Mouse (Mus musculus) kidney, postnatal 0 days (tissue): Measurements from ENCODE around the gene Neurog1. TPM values are rescaled to one million over a fixed set of nuclear protein-coding genes. Genes with fewer than 3 reads are reported as not detected.

Experiments
- ATAC-seq: fragments of 200-750 bp; cut with Nextera tagmentation; replicated peaks from 2 replicates; pipeline ENCODE4 v1.8.0; 2017; ENCODE audit warnings: low read depth, moderate number of reproducible peaks, moderate TSS enrichment, moderate library complexity; ENCODE audit not compliant: low FRiP score
- DNase-seq: peaks from one replicate; pipeline ENCODE4 v3.0.0-alpha.2; 2016; ENCODE audit warnings: low spot score
- H3K27ac ChIP-seq: fragments of 300-500 bp; sonication (generic); 2 replicates; pipeline ENCODE4 v1.5.1; 2014; ENCODE audit warnings: mild to moderate bottlenecking
- H3K27me3 ChIP-seq: fragments of 300-500 bp; sonication (generic); 2 replicates; pipeline ENCODE4 v1.6.1; 2014; ENCODE audit warnings: low read length, mixed read lengths; ENCODE audit not compliant: insufficient read depth
- H3K36me3 ChIP-seq: fragments of 300-500 bp; sonication (generic); 2 replicates; pipeline ENCODE4 v1.6.1; 2014; ENCODE audit warnings: low read length, mixed read lengths; ENCODE audit not compliant: insufficient read depth
- H3K4me1 ChIP-seq: fragments of 300-500 bp; sonication (generic); replicated peaks from 2 replicates; pipeline ENCODE4 v1.6.1; 2014; ENCODE audit warnings: antibody characterized with exemption, low read length, mixed read lengths; ENCODE audit not compliant: insufficient read depth
- H3K4me2 ChIP-seq: fragments of 300-500 bp; sonication (generic); 2 replicates; pipeline ENCODE4 v1.6.1; 2014; ENCODE audit warnings: mild to moderate bottlenecking, low read length, moderate library complexity, mixed read lengths
- H3K4me3 ChIP-seq: fragments of 300-500 bp; sonication (generic); replicated peaks from 2 replicates; pipeline ENCODE4 v1.5.1; 2014; ENCODE audit warnings: low read depth, low read length
- H3K9ac ChIP-seq: fragments of 300-500 bp; sonication (generic); 2 replicates; pipeline ENCODE4 v1.6.1; 2014; ENCODE audit warnings: low read depth, low read length
- H3K9me3 ChIP-seq: fragments of 300-500 bp; sonication (generic); replicated peaks from 2 replicates; pipeline ENCODE4 v1.6.1; 2016; ENCODE audit warnings: low read length, inconsistent platforms, mixed read lengths
- CTCF ChIP-seq: IDR thresholded peaks from 2 replicates; pipeline ENCODE4 v1.5.1; 2016; ENCODE audit warnings: antibody characterized with exemption, low read depth, mild to moderate bottlenecking, moderate library complexity
- WGBS: fragments of 180-500 bp; shearing (Covaris S2); extraction: QIAGEN DNeasy Blood & Tissue Kit; methylation state at CpG from one replicate; pipeline ENCODE4 v1.1.7; 2014; 5-methylcytosine and 5-hydroxymethylcytosine counted together
- polyA plus RNA-seq: library from polyadenylated mRNA; unstranded; fragments of >200 nt; fragmentation: Nextera tagmentation; extraction: Ambion mirVana; gene quantifications from 2 replicates; pipeline ENCODE4 v1.2.1, GENCODE M21; 2015

Gene Neurog1
- polyA plus RNA-seq, 1 experiment from 2014 or later = not detected

DNA sequence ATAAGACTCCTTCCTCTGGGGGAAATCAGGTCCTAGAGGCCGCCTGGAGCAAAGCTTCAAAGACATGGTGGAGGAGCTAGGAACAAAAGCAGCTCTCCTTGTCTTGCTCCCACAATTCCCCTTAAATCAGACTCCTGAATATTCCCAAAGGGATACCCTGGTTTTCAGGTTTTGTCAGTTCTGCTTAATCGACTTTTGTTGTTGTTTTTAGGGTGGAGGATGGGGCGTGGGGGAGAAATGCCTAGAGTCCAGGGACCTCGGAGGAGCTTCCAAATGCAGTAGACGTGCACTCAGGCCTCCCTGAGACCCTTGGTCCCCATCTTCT lies 7.9 kb upstream of the Neurog1 start:
- Histone ChIP-seq H3K36me3 (no peaks in the 10 kb centered on the region), H3K4me1 (no peaks in the 10 kb centered on the region), H3K9me3 (no peaks in the 10 kb centered on the region), H3K4me2 (no peak overlapping the region), H3K4me3 (no peak overlapping the region), H3K9ac (no peak overlapping the region), H3K27me3 (peaks cover 70% of the 10 kb centered on the region), H3K27ac (no peak overlapping the region)
- no peak for TF ChIP-seq CTCF
- ATAC-seq = no peak
- DNase-seq = no peak
- 0% methylated on average over 5 of the region's 5 CpGs for WGBS

DNA sequence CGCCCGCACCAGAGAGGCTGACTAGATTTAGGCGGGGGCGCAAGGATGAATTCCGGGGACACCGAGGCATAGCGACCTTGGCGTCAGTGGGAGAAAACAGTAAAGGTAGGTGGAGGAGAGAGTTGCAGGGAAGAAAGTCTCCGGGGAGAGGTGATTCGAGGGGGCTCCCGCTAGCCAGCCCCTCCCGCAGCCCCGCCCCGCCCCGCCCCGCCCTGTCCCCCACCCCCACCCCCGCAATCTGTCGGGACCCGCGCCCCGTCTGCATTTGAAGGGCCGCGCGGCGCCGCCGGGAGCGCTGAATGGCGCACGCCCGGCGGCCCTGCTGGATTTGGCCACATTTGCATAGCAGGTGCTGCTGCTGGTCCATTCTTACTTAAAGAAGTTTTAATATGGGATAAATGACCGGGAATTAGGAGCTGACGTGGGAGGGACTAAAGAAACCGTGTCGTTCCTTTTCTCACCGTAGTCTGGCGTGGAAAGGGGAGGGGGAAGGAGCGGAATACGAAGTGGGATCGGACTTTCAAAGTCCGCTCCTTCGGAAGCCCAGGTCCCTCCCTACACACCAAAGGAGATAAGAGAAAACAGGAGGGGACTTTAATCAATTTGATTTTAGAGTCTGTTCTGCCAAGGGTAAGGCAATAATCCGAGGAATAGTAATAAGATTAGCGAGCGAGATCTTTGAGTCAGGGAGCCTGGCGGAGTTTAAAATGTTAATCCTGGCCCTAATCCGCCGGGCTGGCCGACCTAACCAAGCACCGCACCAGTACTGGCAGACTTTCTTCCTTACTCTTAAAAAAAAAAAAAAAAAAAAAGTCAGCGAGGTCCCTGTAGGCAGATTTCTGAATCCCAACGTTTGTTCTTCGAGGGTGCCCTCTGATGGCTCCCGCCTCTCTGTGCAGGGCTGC lies 7.3 kb upstream of the Neurog1 start:
- Histone ChIP-seq H3K27me3 (peaks cover 76% of the 10 kb centered on the region), H3K4me1 (no peaks in the 10 kb centered on the region), H3K36me3 (no peaks in the 10 kb centered on the region), H3K9me3 (no peaks in the 10 kb centered on the region), H3K4me2 (peak overlapping the region; percentile 35), H3K9ac (no peak overlapping the region), H3K27ac (no peak overlapping the region), H3K4me3 (peak overlapping the region; percentile 18)
- no peak for DNase-seq
- TF ChIP-seq CTCF = peak; percentile 15; the same call in 1 of the 2 replicates
- ATAC-seq = no peak
- WGBS = under 1% methylated on average over 55 of the region's 55 CpGs

DNA sequence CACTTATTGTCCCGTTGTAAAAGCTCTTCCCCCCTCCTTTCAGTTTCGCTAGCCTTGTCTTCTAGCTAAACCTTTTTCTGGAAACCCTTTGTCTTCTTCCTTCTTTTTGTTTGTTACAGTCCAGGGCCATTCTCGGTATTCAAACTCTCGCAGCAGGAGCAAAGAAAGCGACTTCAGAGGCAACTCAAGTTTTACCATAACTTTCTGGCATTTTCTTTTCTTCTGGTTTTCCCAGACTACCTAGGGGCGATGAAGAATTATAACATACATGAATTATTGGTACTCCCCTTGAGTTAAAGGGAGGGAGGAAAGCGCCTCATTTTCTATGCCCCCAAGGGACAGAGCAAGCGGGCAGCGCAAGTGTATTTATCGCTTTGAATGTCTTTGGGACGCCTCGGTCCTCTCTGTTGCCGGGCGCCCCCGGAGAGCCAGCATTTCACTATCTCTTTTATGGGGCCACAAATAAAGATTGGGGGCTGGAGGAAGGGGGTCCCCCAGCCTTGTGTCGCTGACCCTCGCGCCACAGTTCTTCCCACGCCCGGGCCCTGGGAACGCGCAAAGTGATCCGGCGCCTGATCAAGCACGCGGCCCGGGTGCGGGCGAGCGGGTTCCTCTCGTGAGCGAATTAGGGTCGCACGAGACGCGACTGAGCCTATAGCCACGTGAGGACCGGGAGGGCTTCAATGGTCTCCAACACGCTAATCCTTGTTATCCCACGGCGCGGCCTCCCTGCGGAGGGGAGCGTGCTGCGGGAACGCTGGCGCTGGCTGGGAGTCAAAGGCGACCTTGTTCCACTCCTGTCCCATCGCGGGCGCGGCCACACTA lies 6.4 kb upstream of the Neurog1 start:
- Histone ChIP-seq H3K4me3 (peak overlapping the region; percentile 18), H3K4me2 (peak overlapping the region; percentile 35), H3K9ac (no peak overlapping the region), H3K27ac (no peak overlapping the region), H3K4me1 (no peaks in the 10 kb centered on the region), H3K27me3 (peaks cover 85% of the 10 kb centered on the region), H3K36me3 (no peaks in the 10 kb centered on the region), H3K9me3 (no peaks in the 10 kb centered on the region)
- no peak for TF ChIP-seq CTCF
- no peak for DNase-seq
- 2% methylated on average over 52 of the region's 52 CpGs for WGBS
- no peak for ATAC-seq

DNA sequence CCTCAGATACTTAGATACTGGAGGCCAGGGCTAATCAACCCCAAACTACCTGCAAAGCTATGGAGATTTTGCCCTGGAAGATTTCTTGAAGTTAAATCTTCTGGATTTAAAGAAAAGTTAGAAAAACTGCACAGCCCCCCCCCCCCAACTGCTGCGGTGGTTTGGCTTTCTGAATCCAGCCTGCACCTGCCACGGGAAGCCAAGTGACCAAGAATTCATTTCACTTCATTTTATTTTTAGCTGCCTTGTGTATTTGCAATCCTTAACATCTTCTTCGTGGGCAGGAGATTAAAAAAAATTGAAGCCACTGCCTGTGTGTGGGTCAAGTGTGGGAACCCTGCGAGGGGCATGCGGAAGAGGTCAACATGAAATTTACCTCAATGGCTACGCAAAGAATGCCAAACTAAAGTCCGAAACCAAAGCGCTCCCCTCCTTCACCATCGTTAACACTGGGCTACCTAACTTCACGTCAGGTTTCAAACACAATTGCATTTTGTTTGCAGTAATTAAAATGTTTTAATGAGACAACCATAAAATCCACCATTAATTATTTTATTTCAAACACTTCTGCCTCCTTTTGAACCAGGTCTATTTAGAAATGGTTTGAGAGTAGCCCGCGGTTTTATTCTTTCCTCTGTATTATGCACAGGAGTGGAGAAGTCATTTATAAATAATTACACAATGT lies 5.6 kb upstream of the Neurog1 start:
- Histone ChIP-seq H3K27ac (no peak overlapping the region), H3K4me1 (no peaks in the 10 kb centered on the region), H3K4me2 (no peak overlapping the region), H3K9me3 (no peaks in the 10 kb centered on the region), H3K4me3 (no peak overlapping the region), H3K36me3 (no peaks in the 10 kb centered on the region), H3K9ac (no peak overlapping the region), H3K27me3 (peaks cover 93% of the 10 kb centered on the region)
- 5% methylated on average over 12 of the region's 12 CpGs for WGBS
- DNase-seq = no peak
- no peak for TF ChIP-seq CTCF
- no peak for ATAC-seq

DNA sequence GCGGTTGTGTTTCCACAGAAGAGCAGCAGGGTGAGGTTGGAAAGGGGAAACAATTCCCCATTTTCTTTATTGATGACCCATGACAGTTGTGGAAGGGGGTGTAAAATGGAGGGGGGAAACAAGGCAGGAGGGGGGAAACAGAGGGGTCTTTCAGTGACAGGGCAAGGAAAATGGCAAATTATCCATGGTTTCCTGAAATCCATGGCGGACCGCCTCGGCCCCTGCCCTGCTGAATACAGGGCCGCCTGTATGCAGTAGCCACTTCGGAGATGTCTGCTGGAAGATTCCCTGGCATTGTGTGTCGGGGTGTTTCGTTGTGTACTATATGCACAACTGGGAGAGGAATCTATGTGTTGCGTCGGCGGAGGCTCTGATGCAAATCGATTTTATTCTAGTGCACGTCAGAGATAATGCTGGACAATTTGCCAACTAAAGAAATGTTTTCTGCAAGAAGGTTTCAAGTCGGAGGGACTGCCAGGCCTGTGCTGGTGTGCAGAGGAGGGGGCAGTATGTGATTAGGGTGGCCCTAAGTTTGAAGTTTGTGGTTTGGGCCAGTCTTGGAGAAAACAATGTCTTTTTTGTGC lies 4.8 kb upstream of the Neurog1 start:
- Histone ChIP-seq H3K4me1 (peaks cover 4% of the 10 kb centered on the region; the same call in 1 of the 2 replicates), H3K4me3 (no peak overlapping the region), H3K36me3 (no peaks in the 10 kb centered on the region), H3K27me3 (peaks cover 94% of the 10 kb centered on the region), H3K9ac (no peak overlapping the region), H3K4me2 (no peak overlapping the region), H3K9me3 (no peaks in the 10 kb centered on the region), H3K27ac (no peak overlapping the region)
- ATAC-seq (no peak), DNase-seq (no peak)
- 7% methylated on average over 14 of the region's 14 CpGs for WGBS
- no peak for TF ChIP-seq CTCF

DNA sequence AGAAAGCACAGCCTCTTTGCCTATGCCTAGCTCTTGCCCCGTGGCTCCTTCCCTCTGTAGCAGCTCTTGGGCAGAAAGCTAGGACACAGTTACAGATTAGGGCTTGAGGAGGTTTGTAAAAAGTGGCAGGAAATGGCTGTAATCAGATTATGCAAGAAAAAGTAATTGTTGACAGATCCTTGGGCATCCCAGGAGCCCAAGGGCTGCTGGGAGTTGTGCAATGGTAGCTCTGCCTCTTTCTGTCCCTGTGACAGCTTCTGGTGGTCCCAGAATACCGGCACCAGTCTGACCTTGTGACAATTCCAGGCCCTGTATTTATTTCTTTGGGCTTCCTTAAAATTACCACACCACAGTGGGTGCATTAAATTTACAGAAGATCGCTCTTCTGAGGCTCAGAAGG lies 1.4 kb upstream of the Neurog1 start:
- no peaks in the 10 kb centered on the region for H3K9me3 ChIP-seq
- H3K27me3 ChIP-seq = peaks cover 98% of the 10 kb centered on the region
- 16% methylated on average over 3 of the region's 3 CpGs for WGBS
- no peak overlapping the region for H3K27ac ChIP-seq
- DNase-seq (no peak), ATAC-seq (no peak)
- no peak overlapping the region for H3K4me3 ChIP-seq
- H3K4me2 ChIP-seq = no peak overlapping the region
- no peak overlapping the region for H3K9ac ChIP-seq
- peaks cover 6% of the 10 kb centered on the region; the same call in 1 of the 2 replicates for H3K4me1 ChIP-seq
- H3K36me3 ChIP-seq = no peaks in the 10 kb centered on the region
- no peak for TF ChIP-seq CTCF
